Mouse (Mus musculus) neural tube, embryonic 11.5 days (tissue): ENCODE results near the gene Lce1d. TPM values are rescaled to one million over a fixed set of nuclear protein-coding genes. Genes with fewer than 3 reads are reported as not detected.
"Not testable (repeated sequence)": the region's sequence is repeated elsewhere in the genome, so short reads cannot be mapped to it uniquely, and the experiment has no call there.

Experiments
- ATAC-seq: fragments of 200-750 bp; cut with Nextera tagmentation; 2 replicates; pipeline ENCODE4 v1.8.0; 2017; ENCODE audit warnings: moderate number of reproducible peaks, mild to moderate bottlenecking, moderate TSS enrichment, moderate library complexity; ENCODE audit not compliant: insufficient read depth, low FRiP score, low TSS enrichment
- DNase-seq: peaks from one replicate; pipeline ENCODE4 v3.0.0-alpha.2; 2015; ENCODE audit warnings: low spot score
- H3K27ac ChIP-seq: fragments of 300-500 bp; sonication (generic); 2 replicates; pipeline ENCODE4 v1.5.1; 2014; ENCODE audit warnings: low read depth, mild to moderate bottlenecking, low read length
- H3K27me3 ChIP-seq: fragments of 300-500 bp; sonication (generic); 2 replicates; pipeline ENCODE4 v1.6.1; 2014; ENCODE audit warnings: mild to moderate bottlenecking, low read length, mixed read lengths; ENCODE audit not compliant: control insufficient read depth, insufficient read depth
- H3K36me3 ChIP-seq: fragments of 300-500 bp; sonication (generic); 2 replicates; pipeline ENCODE4 v1.6.1; 2014; ENCODE audit warnings: mild to moderate bottlenecking, low read length, moderate library complexity, mixed read lengths; ENCODE audit not compliant: control insufficient read depth, insufficient read depth
- H3K4me1 ChIP-seq: fragments of 300-500 bp; sonication (generic); 2 replicates; pipeline ENCODE4 v1.6.1; 2014; ENCODE audit warnings: low read length, mixed read lengths; ENCODE audit not compliant: control insufficient read depth, insufficient read depth
- H3K4me2 ChIP-seq: fragments of 300-500 bp; sonication (generic); 2 replicates; pipeline ENCODE4 v1.6.1; 2014; ENCODE audit warnings: low read depth, mild to moderate bottlenecking, moderate library complexity
- H3K4me3 ChIP-seq: fragments of 300-500 bp; sonication (generic); 2 replicates; pipeline ENCODE4 v1.5.1; 2014; ENCODE audit warnings: low read depth, low read length
- H3K9ac ChIP-seq: fragments of 300-500 bp; sonication (generic); 2 replicates; pipeline ENCODE4 v1.6.1; 2014; ENCODE audit warnings: mild to moderate bottlenecking, low read length
- H3K9me3 ChIP-seq: fragments of 300-500 bp; sonication (generic); 2 replicates; pipeline ENCODE4 v1.6.1; 2016; ENCODE audit warnings: low read length; ENCODE audit not compliant: control insufficient read depth
- WGBS: fragments of 180-500 bp; shearing (Covaris S2); extraction: QIAGEN DNeasy Blood & Tissue Kit; methylation state at CpG from one replicate; pipeline ENCODE4 v1.1.7; 2014; 5-methylcytosine and 5-hydroxymethylcytosine counted together
- polyA plus RNA-seq: library from polyadenylated mRNA; unstranded; fragments of >200 nt; fragmentation: Nextera tagmentation; extraction: Ambion mirVana; gene quantifications from 2 replicates; pipeline ENCODE4 v1.2.1, GENCODE M21; 2014

The Lce1d gene
- not detected in 2 replicates for polyA plus RNA-seq

- Histone ChIP-seq H3K9me3 (no peaks in the 10 kb centered on the region), H3K4me3 (no peak within 1 kb of the TSS), H3K27ac (no peak within 1 kb of the TSS), H3K36me3 (no peaks in the 10 kb centered on the region), H3K4me2 (no peak within 1 kb of the TSS), H3K4me1 (no peaks in the 10 kb centered on the region), H3K27me3 (no peaks in the 10 kb centered on the region), H3K9ac (no peak within 1 kb of the TSS)
- WGBS: 68% methylated on average over 2 of the region's 2 CpGs
- DNase-seq: no peak
- no peak for ATAC-seq
Measured at GRCm38 (mm10) chr3:92687110-92687509, at the start of gene Lce1d. Lce1d (minus strand) TSS chr3:92687210.

GRCm38 (mm10) chr3:92722631-92723030, 35.6 kb upstream of the Lce1d start:
- H3K36me3 ChIP-seq: no peaks in the 10 kb centered on the region
- no peaks in the 10 kb centered on the region for H3K27me3 ChIP-seq
- H3K4me2 ChIP-seq: no peak overlapping the region
- H3K9me3 ChIP-seq: no peaks in the 10 kb centered on the region
- no peak for ATAC-seq
- WGBS: 90% methylated on average over 5 of the region's 5 CpGs
- no peak for DNase-seq
- no peak overlapping the region for H3K27ac ChIP-seq
- no peak overlapping the region for H3K4me3 ChIP-seq
- H3K9ac ChIP-seq: no peak overlapping the region
- no peaks in the 10 kb centered on the region for H3K4me1 ChIP-seq

GRCm38 (mm10) chr3:92720250-92720649, 33.2 kb upstream of the Lce1d start, which contains the start of gene Lce1f:
Lce1f (minus strand) TSS chr3:92720350.
- Histone ChIP-seq H3K27me3 (no peaks in the 10 kb centered on the region), H3K4me1 (no peaks in the 10 kb centered on the region), H3K9me3 (no peaks in the 10 kb centered on the region), H3K4me3 (no peak within 1 kb of the TSS), H3K9ac (no peak within 1 kb of the TSS), H3K27ac (no peak within 1 kb of the TSS), H3K36me3 (no peaks in the 10 kb centered on the region), H3K4me2 (no peak within 1 kb of the TSS)
- DNase-seq: no peak
- ATAC-seq: no peak
- 82% methylated on average over 3 of the region's 3 CpGs for WGBS

- no peak overlapping the region for H3K9ac ChIP-seq
- no peak overlapping the region for H3K4me2 ChIP-seq
Measured at GRCm38 (mm10) chr3:92715122-92715521, 28.1 kb upstream of the Lce1d start.

GRCm38 (mm10) chr3:92708974-92709373, 22.0 kb upstream of the Lce1d start, which contains the start of gene Lce1e:
Lce1e (minus strand) TSS chr3:92709074.
- 80% methylated on average over 2 of the region's 2 CpGs for WGBS
- H3K4me3 ChIP-seq: no peak within 1 kb of the TSS
- DNase-seq (no peak), ATAC-seq (no peak)
- no peaks in the 10 kb centered on the region for H3K4me1 ChIP-seq
- no peaks in the 10 kb centered on the region for H3K36me3 ChIP-seq
- H3K9me3 ChIP-seq: no peaks in the 10 kb centered on the region
- no peak within 1 kb of the TSS for H3K9ac ChIP-seq
- no peaks in the 10 kb centered on the region for H3K27me3 ChIP-seq
- no peak within 1 kb of the TSS for H3K27ac ChIP-seq
- H3K4me2 ChIP-seq: no peak within 1 kb of the TSS

More at GRCm38 (mm10) chr3:92715122-92715521, 28.1 kb upstream of the Lce1d start:
- no peak for DNase-seq
- ATAC-seq: no peak
- Histone ChIP-seq H3K27me3 (no peaks in the 10 kb centered on the region), H3K4me3 (no peak overlapping the region), H3K9me3 (no peaks in the 10 kb centered on the region), H3K36me3 (no peaks in the 10 kb centered on the region), H3K4me1 (no peaks in the 10 kb centered on the region), H3K27ac (no peak overlapping the region)

GRCm38 (mm10) chr3:92694613-92695012, 7.6 kb upstream of the Lce1d start:
- H3K27ac ChIP-seq: no peak overlapping the region
- H3K9me3 ChIP-seq: no peaks in the 10 kb centered on the region
- DNase-seq (no peak), ATAC-seq (no peak)
- no peaks in the 10 kb centered on the region for H3K4me1 ChIP-seq
- no peak overlapping the region for H3K4me3 ChIP-seq
- WGBS: 20% methylated on average over 1 of the region's 1 CpGs
- H3K9ac ChIP-seq: no peak overlapping the region
- H3K4me2 ChIP-seq: no peak overlapping the region
- H3K27me3 ChIP-seq: no peaks in the 10 kb centered on the region
- H3K36me3 ChIP-seq: no peaks in the 10 kb centered on the region

- H3K27ac ChIP-seq: no peak overlapping the region
- H3K4me3 ChIP-seq: no peak overlapping the region
- ATAC-seq: no peak
- no peak overlapping the region for H3K9ac ChIP-seq
- no peak for DNase-seq
- H3K9me3 ChIP-seq: no peaks in the 10 kb centered on the region
- no peak overlapping the region for H3K4me2 ChIP-seq
- H3K4me1 ChIP-seq: no peaks in the 10 kb centered on the region
- H3K36me3 ChIP-seq: no peaks in the 10 kb centered on the region
- no peaks in the 10 kb centered on the region for H3K27me3 ChIP-seq
Measured at GRCm38 (mm10) chr3:92691688-92692087, 4.7 kb upstream of the Lce1d start.

- H3K4me2 ChIP-seq, DNase-seq, H3K9ac ChIP-seq, H3K4me1 ChIP-seq, H3K9me3 ChIP-seq, H3K27me3 ChIP-seq, H3K4me3 ChIP-seq, H3K27ac ChIP-seq, H3K36me3 ChIP-seq, ATAC-seq: not testable (repeated sequence)
- WGBS: 76% methylated on average over 14 of the region's 16 CpGs
Measured at GRCm38 (mm10) chr3:92689154-92689553, 2.1 kb upstream of the Lce1d start.

- WGBS: 91% methylated on average over 4 of the region's 4 CpGs
- Histone ChIP-seq H3K9ac (no peak within 1 kb of the TSS), H3K27me3 (no peaks in the 10 kb centered on the region), H3K4me3 (no peak within 1 kb of the TSS), H3K9me3 (no peaks in the 10 kb centered on the region), H3K36me3 (no peaks in the 10 kb centered on the region), H3K4me1 (no peaks in the 10 kb centered on the region), H3K4me2 (no peak within 1 kb of the TSS), H3K27ac (no peak within 1 kb of the TSS)
- ATAC-seq (no peak), DNase-seq (no peak)
Measured at GRCm38 (mm10) chr3:92678947-92679346, 8.1 kb downstream of the Lce1d start, which contains the start of gene Lce1c. Lce1c (plus strand) TSS chr3:92679247.
